Mouse (Mus musculus) embryonic facial prominence, embryonic 11.5 days (tissue): ENCODE data around the gene Pet100. TPM values are rescaled to one million over a fixed set of nuclear protein-coding genes. Genes with fewer than 3 reads are reported as not detected.
"Not testable (repeated sequence)": the region's sequence is repeated elsewhere in the genome, so short reads cannot be mapped to it uniquely, and the experiment has no call there.

Experiments
- ATAC-seq: fragments of 200-750 bp; cut with Nextera tagmentation; replicated peaks from 2 replicates; pipeline ENCODE4 v1.8.0; 2017; ENCODE audit warnings: low read depth; ENCODE audit not compliant: insufficient number of reproducible peaks, low FRiP score, low TSS enrichment
- DNase-seq: peaks from one replicate; pipeline ENCODE4 v3.0.0-alpha.2; 2015; ENCODE audit warnings: low spot score
- H3K27ac ChIP-seq: fragments of 300-500 bp; sonication (generic); replicated peaks from 2 replicates; pipeline ENCODE4 v1.5.1; 2014; ENCODE audit warnings: mild to moderate bottlenecking, low read depth, low read length, control low read depth
- H3K27me3 ChIP-seq: fragments of 300-500 bp; sonication (generic); 2 replicates; pipeline ENCODE4 v1.6.1; 2014; ENCODE audit warnings: mild to moderate bottlenecking, low read length, moderate library complexity, mixed read lengths; ENCODE audit not compliant: control insufficient read depth, insufficient read depth
- H3K36me3 ChIP-seq: fragments of 300-500 bp; sonication (generic); replicated peaks from 2 replicates; pipeline ENCODE4 v1.6.1; 2014; ENCODE audit warnings: low read depth, mild to moderate bottlenecking, low read length, moderate library complexity, mixed read lengths; ENCODE audit not compliant: control insufficient read depth, insufficient read depth
- H3K4me1 ChIP-seq: fragments of 300-500 bp; sonication (generic); 2 replicates; pipeline ENCODE4 v1.6.1; 2014; ENCODE audit warnings: low read length, mixed read lengths; ENCODE audit not compliant: control insufficient read depth, insufficient read depth
- H3K4me2 ChIP-seq: fragments of 300-500 bp; sonication (generic); 2 replicates; pipeline ENCODE4 v1.6.1; 2014; ENCODE audit warnings: low read depth, mild to moderate bottlenecking, control low read depth, low read length, moderate library complexity
- H3K4me3 ChIP-seq: fragments of 300-500 bp; sonication (generic); 2 replicates; pipeline ENCODE4 v1.5.1; 2014; ENCODE audit warnings: low read depth, low read length, control low read depth
- H3K9ac ChIP-seq: fragments of 300-500 bp; sonication (generic); replicated peaks from 2 replicates; pipeline ENCODE4 v1.6.1; 2014; ENCODE audit warnings: mild to moderate bottlenecking, control low read depth, low read length
- H3K9me3 ChIP-seq: fragments of 300-500 bp; sonication (generic); replicated peaks from 2 replicates; pipeline ENCODE4 v1.6.1; 2016; ENCODE audit warnings: mild to moderate bottlenecking, low read length, inconsistent platforms, mixed read lengths; ENCODE audit not compliant: control insufficient read depth
- WGBS: fragments of 180-500 bp; shearing (Covaris S2); extraction: QIAGEN DNeasy Blood & Tissue Kit; methylation state at CpG from one replicate; pipeline ENCODE4 v1.1.7; 2014; 5-methylcytosine and 5-hydroxymethylcytosine counted together
- polyA plus RNA-seq: library from polyadenylated mRNA; unstranded; fragments of >200 nt; fragmentation: Nextera tagmentation; extraction: Ambion mirVana; gene quantifications from 2 replicates; pipeline ENCODE4 v1.2.1, GENCODE M21; 2014

Gene Pet100
- polyA plus RNA-seq, result 73.5 and 84.1 TPM in 2 replicates

DNA sequence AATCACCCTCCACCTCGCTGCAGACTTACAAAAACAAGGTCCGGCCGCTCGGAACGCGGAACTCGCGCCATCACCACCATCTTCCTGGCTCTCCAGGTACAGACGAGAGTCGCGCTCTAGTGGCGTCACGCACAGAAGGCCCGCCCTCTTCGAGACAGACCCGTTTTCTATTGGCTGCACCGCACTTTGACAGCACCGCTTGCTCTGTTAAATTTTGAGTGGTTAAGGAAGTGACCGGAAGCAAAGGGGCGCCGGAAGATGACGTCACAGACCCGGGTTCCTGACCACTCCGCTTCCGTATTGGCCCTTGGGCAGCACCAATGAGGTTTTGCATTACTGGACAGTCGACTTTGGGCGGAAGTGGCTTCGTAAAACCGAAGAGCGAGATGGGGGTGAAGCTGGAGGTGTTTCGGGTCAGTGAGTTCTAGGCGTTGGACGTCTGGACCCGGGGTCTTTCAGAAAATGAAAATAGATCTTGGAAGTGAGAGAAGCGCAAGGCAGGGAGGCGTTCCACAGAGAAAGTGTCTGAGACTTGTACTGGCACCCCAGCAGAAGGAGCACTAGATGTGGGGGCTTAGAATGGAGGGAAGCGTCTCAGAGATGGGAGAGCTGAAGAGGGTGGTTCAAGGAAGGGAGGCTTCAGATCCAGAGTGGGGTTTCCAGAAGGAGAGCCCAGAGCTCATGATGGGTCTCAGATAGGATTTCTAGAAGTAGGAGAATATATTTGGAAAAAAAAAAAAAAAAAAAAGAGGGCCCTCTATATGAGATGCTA lies at the start of gene Pet100, which contains the start of gene Xab2:
TSS of gene Pet100 (plus strand) at position 350 of the 772 bp plus-strand sequence.
TSS of gene Xab2 (minus strand) at position 118 of the 772 bp plus-strand sequence.
- ATAC-seq (peak; percentile 97), DNase-seq (peak; percentile 100)
- WGBS, result under 1% methylated on average over 37 of the region's 37 CpGs
- Histone ChIP-seq H3K4me1 (no peaks in the 10 kb centered on the region), H3K9ac (peak within 1 kb of the TSS; percentile 63), H3K36me3 (no peaks in the 10 kb centered on the region; the same call in 1 of the 2 replicates), H3K27ac (no peak within 1 kb of the TSS), H3K4me3 (peak within 1 kb of the TSS; percentile 84), H3K4me2 (peak within 1 kb of the TSS; percentile 76), H3K9me3 (no peaks in the 10 kb centered on the region), H3K27me3 (no peaks in the 10 kb centered on the region)

DNA sequence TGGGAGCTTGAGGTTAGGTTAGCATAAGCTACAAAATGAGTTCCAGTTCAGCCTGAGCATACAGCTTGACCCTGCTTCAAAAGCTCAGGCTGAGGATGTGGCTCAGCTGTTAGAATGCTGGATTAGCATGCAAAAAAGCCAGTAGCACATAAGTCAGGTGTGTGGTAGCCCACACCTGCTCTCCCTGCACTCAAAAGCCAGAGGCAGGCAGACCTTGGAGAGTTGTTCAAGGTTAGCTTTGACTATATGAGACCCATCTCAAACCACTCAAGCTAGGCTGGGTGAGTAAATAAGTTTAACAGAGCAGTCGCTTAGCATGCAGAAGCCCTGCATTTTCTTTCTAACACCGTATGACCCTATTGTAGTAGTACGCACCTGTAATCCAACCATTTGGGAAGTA lies 46.8 kb upstream of the Pet100 start:
- no peaks in the 10 kb centered on the region for H3K36me3 ChIP-seq

DNA sequence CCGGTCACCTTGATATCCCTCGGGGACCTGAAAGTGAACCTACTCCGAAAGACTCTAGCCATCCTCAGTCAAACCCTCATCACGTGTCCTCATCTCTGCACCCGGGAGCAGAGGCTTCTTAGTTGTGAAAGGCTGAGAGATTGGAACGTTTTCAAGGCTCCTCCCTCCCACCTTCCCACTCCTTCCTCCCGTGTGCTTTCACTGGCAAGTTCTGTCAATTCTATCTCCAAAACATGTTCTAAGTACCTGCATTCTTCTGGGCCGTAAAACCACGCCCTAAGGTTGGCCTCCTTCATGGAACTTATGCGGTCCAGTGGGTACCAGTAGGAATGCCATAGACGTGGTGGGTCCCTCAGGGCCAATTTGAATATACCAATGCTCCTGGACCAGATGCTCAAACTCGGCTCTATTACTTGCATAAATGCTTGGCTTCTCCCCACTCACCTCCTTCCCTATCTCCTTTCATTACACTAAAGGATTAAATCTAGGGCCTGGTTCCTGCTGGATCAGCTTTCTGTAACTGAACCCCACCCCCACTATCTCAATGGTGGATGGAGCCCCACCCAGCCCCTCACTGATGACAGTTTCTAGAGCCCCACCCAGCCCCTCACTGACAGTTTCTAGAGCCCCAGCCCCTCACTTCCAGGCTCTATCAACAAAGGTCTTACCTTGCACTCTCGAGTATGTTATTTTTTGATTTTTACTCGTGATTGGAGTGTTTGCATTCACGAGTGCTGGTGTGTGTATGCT lies 45.0 kb upstream of the Pet100 start:
- H3K36me3 ChIP-seq, result no peaks in the 10 kb centered on the region
- H3K9me3 ChIP-seq, result no peaks in the 10 kb centered on the region
- H3K27me3 ChIP-seq, result no peaks in the 10 kb centered on the region
- 76% methylated on average over 15 of the region's 15 CpGs for WGBS
- H3K4me3 ChIP-seq, result no peak overlapping the region
- DNase-seq (no peak), ATAC-seq (no peak)
- no peaks in the 10 kb centered on the region for H3K4me1 ChIP-seq
- H3K27ac ChIP-seq, result no peak overlapping the region
- no peak overlapping the region for H3K9ac ChIP-seq
- H3K4me2 ChIP-seq, result no peak overlapping the region

More for the DNA sequence above, 46.8 kb upstream of the Pet100 start:
- Histone ChIP-seq H3K4me2 (no peak overlapping the region), H3K27ac (no peak overlapping the region), H3K27me3 (no peaks in the 10 kb centered on the region), H3K9ac (no peak overlapping the region), H3K9me3 (no peaks in the 10 kb centered on the region), H3K4me1 (no peaks in the 10 kb centered on the region), H3K4me3 (no peak overlapping the region)
- ATAC-seq, result no peak
- WGBS, result 91% methylated on average over 3 of the region's 3 CpGs
- DNase-seq, result no peak

- no peaks in the 10 kb centered on the region for H3K9me3 ChIP-seq
- DNase-seq (no peak), ATAC-seq (0 out of 2 replicates have a peak, but pooled peaks have one; percentile 15)
- H3K27ac ChIP-seq, result no peak overlapping the region
- 70% methylated on average over 9 of the region's 9 CpGs for WGBS
- no peaks in the 10 kb centered on the region for H3K36me3 ChIP-seq
- H3K4me1 ChIP-seq, result no peaks in the 10 kb centered on the region
- H3K27me3 ChIP-seq, result no peaks in the 10 kb centered on the region
- H3K4me2 ChIP-seq, result no peak overlapping the region
- no peak overlapping the region; the same call in 1 of the 2 replicates for H3K9ac ChIP-seq
- no peak overlapping the region for H3K4me3 ChIP-seq
These were observed 41.7 kb upstream of the Pet100 start for GRCm38 (mm10) chr8:3579390-3580364.

- H3K4me2 ChIP-seq, H3K4me1 ChIP-seq, ATAC-seq, H3K36me3 ChIP-seq, H3K9me3 ChIP-seq, H3K9ac ChIP-seq, H3K27ac ChIP-seq, H3K4me3 ChIP-seq, DNase-seq, H3K27me3 ChIP-seq: not testable (repeated sequence)
- 82% methylated on average over 1 of the region's 3 CpGs for WGBS
These were observed 39.4 kb upstream of the Pet100 start for GRCm38 (mm10) chr8:3581961-3582360.

DNA sequence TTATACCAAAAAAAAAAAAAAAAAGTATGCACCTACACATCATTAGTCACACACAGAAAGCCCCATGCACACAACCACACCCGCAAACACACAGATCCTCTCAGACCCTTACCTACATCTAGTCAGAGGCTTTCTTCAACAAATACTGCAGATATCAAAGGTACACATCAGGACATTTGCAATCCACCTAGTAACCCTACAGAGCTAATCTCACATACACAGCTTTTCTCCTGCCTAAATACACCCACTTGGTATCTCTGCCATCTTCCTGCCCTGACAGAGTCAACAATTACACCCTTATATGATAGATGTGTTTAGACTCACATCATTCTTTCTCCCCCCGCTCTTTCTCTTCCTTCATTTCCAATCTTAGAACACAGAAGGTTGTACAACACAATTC lies 34.9 kb upstream of the Pet100 start:
- H3K27me3 ChIP-seq, result 0 out of 2 replicates have a peak, but pooled peaks cover 2% of the 10 kb centered on the region
- H3K9me3 ChIP-seq, result no peaks in the 10 kb centered on the region
- WGBS, result 96% methylated on average over 2 of the region's 2 CpGs

GRCm38 (mm10) chr8:3586993-3587390 lies 34.4 kb upstream of the Pet100 start, which contains the start of gene Camsap3:
Gene Camsap3 (plus strand): TSS chr8:3587293.
- H3K4me3 ChIP-seq, result peak within 1 kb of the TSS; percentile 72
- 6% methylated on average over 7 of the region's 7 CpGs for WGBS
- 0 out of 2 replicates have a peak, but pooled peaks cover 2% of the 10 kb centered on the region for H3K27me3 ChIP-seq
- peak within 1 kb of the TSS; percentile 96 for H3K4me2 ChIP-seq
- H3K27ac ChIP-seq, result no peak within 1 kb of the TSS; the same call in 1 of the 2 replicates
- H3K9me3 ChIP-seq, result no peaks in the 10 kb centered on the region
- peak within 1 kb of the TSS; percentile 76 for H3K9ac ChIP-seq
- no peaks in the 10 kb centered on the region for H3K36me3 ChIP-seq
- ATAC-seq, result no peak
- H3K4me1 ChIP-seq, result no peaks in the 10 kb centered on the region
- no peak for DNase-seq

More for the DNA sequence above, 34.9 kb upstream of the Pet100 start:
- Histone ChIP-seq H3K4me3 (no peak overlapping the region), H3K4me1 (no peaks in the 10 kb centered on the region), H3K9ac (no peak overlapping the region), H3K36me3 (no peaks in the 10 kb centered on the region), H3K4me2 (no peak overlapping the region), H3K27ac (no peak overlapping the region)
- ATAC-seq, result no peak
- DNase-seq, result no peak
